Mouse (Mus musculus) liver, embryonic 14.5 days (tissue): ENCODE results near the gene Dnm1. TPM values are rescaled to one million over a fixed set of nuclear protein-coding genes. Genes with fewer than 3 reads are reported as not detected.

Experiments
- ATAC-seq: fragments of 200-750 bp; cut with Nextera tagmentation; 2 replicates; pipeline ENCODE4 v1.8.0; 2017; ENCODE audit warnings: moderate number of reproducible peaks, mild to moderate bottlenecking, moderate library complexity; ENCODE audit not compliant: insufficient read depth
- DNase-seq, 3 experiments: peaks; one replicate each; pipeline ENCODE4 v3.0.0-alpha.2; 2012 to 2013; ENCODE audit warnings: low read depth in 3 of 3, low spot score in 3 of 3
- H3K27ac ChIP-seq: fragments of 300-500 bp; sonication (generic); 2 replicates; pipeline ENCODE4 v1.5.1; 2014; ENCODE audit warnings: moderate library complexity, mild to moderate bottlenecking, control low read depth, inconsistent platforms
- H3K27me3 ChIP-seq: fragments of 300-500 bp; sonication (generic); 2 replicates; pipeline ENCODE4 v1.6.1; 2014; ENCODE audit warnings: mild to moderate bottlenecking, low read length, moderate library complexity; ENCODE audit not compliant: control insufficient read depth, insufficient read depth
- H3K36me3 ChIP-seq: fragments of 300-500 bp; sonication (generic); replicated peaks from 2 replicates; pipeline ENCODE4 v1.6.1; 2014; ENCODE audit warnings: low read depth; ENCODE audit not compliant: control insufficient read depth, insufficient read depth
- H3K4me1 ChIP-seq, 2 experiments: fragments of 200-500 bp in 1 of 2; fragments of 300-500 bp in 1 of 2; sonication (generic) in 1 of 2; replicated peaks; 2 replicates each; pipeline ENCODE4 v1.6.1; 2012 to 2014; ENCODE audit warnings: antibody characterized with exemption in 1 of 2, inconsistent platforms in 1 of 2, low read length in 1 of 2; ENCODE audit not compliant: control insufficient read depth in 2 of 2, insufficient read depth in 2 of 2
- H3K4me2 ChIP-seq: fragments of 300-500 bp; sonication (generic); 2 replicates; pipeline ENCODE4 v1.6.1; 2014; ENCODE audit warnings: low read depth, mild to moderate bottlenecking, control low read depth, moderate library complexity
- H3K4me3 ChIP-seq, 2 experiments: fragments of 200-500 bp in 1 of 2; fragments of 300-500 bp in 1 of 2; sonication (generic) in 1 of 2; 2 replicates each; pipeline ENCODE4 v1.5.1; 2012 to 2014; ENCODE audit warnings: low read depth in 2 of 2, low read length in 2 of 2, mild to moderate bottlenecking in 2 of 2, control low read depth in 1 of 2, inconsistent platforms in 1 of 2, moderate library complexity in 1 of 2; ENCODE audit not compliant: insufficient read depth in 1 of 2
- H3K9ac ChIP-seq: fragments of 300-500 bp; sonication (generic); replicated peaks from 2 replicates; pipeline ENCODE4 v1.6.1; 2014; ENCODE audit warnings: mild to moderate bottlenecking, control low read depth, moderate library complexity
- H3K9me3 ChIP-seq: fragments of 300-500 bp; sonication (generic); 2 replicates; pipeline ENCODE4 v1.6.1; 2016; ENCODE audit warnings: low read length, mixed read lengths; ENCODE audit not compliant: control insufficient read depth
- CTCF ChIP-seq: IDR thresholded peaks from 2 replicates; pipeline ENCODE4 v1.5.1; 2016; ENCODE audit warnings: antibody characterized with exemption, low read depth, control low read depth
- EP300 ChIP-seq: IDR thresholded peaks from 2 replicates; pipeline ENCODE4 v1.6.1; 2016; ENCODE audit warnings: antibody characterized with exemption, low read depth
- WGBS: fragments of 180-500 bp; shearing (Covaris S2); extraction: QIAGEN DNeasy Blood & Tissue Kit; methylation state at CpG from one replicate; pipeline ENCODE4 v1.1.7; 2014; ENCODE audit not compliant: insufficient replicate concordance; 5-methylcytosine and 5-hydroxymethylcytosine counted together
- polyA plus RNA-seq, 2 experiments: library from polyadenylated mRNA; depleted of rRNA in 1 of 2; stranded (reverse) in 1 of 2; unstranded in 1 of 2; fragments of >200 nt; fragmentation: Nextera tagmentation in 1 of 2; extraction: Ambion mirVana in 1 of 2; gene quantifications; 2 replicates each; pipeline versions ENCODE4 v1.2.1 to v1.2.3; 2012 to 2014

Dnm1 gene
- polyA plus RNA-seq, 2 experiments: 0.43 to 2.9 TPM

DNA sequence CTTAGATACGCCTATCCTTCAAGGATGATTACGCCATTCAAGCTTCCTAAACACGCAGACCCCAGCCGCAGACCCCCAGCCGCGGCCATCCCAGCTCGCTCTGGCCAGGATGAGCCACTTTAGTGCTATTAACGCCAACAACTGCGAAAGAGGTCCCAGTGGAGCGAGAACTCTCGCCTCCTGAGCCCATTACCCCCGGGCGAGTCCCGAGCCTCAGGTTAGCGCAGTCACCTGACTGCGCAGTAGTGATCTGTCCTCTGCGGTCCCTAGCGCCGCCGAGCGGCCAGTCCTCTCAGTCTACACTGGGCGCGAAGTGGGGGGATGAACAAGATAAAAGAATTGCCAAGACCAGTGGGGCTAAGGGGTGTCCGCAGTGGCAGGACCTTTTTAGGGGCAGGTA, 8.3 kb upstream of the Dnm1 start:
- Histone ChIP-seq H3K4me2 (peak overlapping the region; percentile 98), H3K36me3 (no peaks in the 10 kb centered on the region), H3K27ac (peak overlapping the region; percentile 51), H3K27me3 (no peaks in the 10 kb centered on the region), H3K9me3 (no peaks in the 10 kb centered on the region), H3K9ac (peak overlapping the region; percentile 85), H3K4me3 (peak overlapping the region; percentile 69 to 90), H3K4me1 (peaks cover 14 to 15% of the 10 kb centered on the region in 2 experiments)
- peak; percentile 66 for ATAC-seq
- TF ChIP-seq EP300 (no peak), CTCF (peak; percentile 90)
- peak; percentile 64 to 75 (median 69) for DNase-seq
- under 1% methylated on average over 24 of the region's 24 CpGs for WGBS

DNA sequence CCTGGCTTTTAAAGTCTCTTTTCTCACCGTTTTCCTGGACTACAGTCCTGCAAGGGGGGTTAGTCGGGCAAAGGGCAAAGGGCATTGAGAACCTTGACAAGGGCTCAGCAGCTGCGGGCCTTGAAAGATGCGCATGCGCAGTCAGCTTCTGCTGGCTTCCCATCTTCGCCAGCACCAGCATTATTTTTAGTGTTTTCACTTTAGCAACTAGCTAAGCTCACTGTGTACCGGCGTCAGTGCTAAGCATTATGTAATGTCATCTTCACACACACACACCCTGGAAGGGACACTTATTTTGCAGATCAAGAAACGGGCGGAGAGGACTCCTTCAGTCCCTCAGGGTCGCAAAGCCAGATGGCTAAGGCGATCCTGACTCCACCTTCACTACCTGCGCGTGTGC, 7.6 kb upstream of the Dnm1 start:
- Histone ChIP-seq H3K27me3 (no peaks in the 10 kb centered on the region), H3K27ac (peak overlapping the region; percentile 51), H3K9ac (peak overlapping the region; percentile 85), H3K4me3 (peak overlapping the region; percentile 69 to 90), H3K4me2 (peak overlapping the region; percentile 98), H3K9me3 (no peaks in the 10 kb centered on the region), H3K4me1 (peaks cover 14 to 15% of the 10 kb centered on the region in 2 experiments), H3K36me3 (no peaks in the 10 kb centered on the region)
- peak; percentile 61 to 70 (median 62) for DNase-seq
- no peak for TF ChIP-seq CTCF
- TF ChIP-seq EP300: no peak
- no peak for ATAC-seq
- WGBS: 5% methylated on average over 14 of the region's 14 CpGs

DNA sequence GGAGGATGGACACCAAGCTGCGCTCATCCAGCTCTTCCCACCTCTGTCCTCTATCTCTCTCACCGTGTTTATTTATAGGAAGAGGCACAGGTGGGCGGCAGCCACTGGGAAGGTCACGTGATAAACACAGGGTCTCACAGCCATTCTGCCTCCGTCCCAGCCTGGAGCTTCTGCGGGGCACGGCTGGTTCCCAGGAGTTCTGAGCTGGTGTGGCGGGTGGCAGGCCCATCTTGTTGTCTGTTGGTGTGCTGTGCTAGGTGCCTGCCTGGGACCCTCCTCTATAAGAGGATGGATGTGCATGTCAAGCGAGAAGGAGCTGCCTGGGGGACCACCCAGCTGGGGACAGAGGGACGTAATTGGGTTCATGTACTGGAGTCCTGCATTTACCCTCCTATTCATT, 5.2 kb upstream of the Dnm1 start:
- no peak overlapping the region for H3K27ac ChIP-seq
- WGBS: 51% methylated on average over 10 of the region's 10 CpGs
- TF ChIP-seq EP300 (no peak), CTCF (no peak)
- H3K27me3 ChIP-seq: no peaks in the 10 kb centered on the region
- ATAC-seq: no peak
- no peak overlapping the region for H3K9ac ChIP-seq
- H3K4me1 ChIP-seq: peaks cover 5 to 10% of the 10 kb centered on the region in 2 experiments; a peak in 3 of 4 replicates
- H3K9me3 ChIP-seq: no peaks in the 10 kb centered on the region
- H3K4me2 ChIP-seq: no peak overlapping the region
- H3K36me3 ChIP-seq: no peaks in the 10 kb centered on the region
- H3K4me3 ChIP-seq: no peak overlapping the region
- DNase-seq: no peak

DNA sequence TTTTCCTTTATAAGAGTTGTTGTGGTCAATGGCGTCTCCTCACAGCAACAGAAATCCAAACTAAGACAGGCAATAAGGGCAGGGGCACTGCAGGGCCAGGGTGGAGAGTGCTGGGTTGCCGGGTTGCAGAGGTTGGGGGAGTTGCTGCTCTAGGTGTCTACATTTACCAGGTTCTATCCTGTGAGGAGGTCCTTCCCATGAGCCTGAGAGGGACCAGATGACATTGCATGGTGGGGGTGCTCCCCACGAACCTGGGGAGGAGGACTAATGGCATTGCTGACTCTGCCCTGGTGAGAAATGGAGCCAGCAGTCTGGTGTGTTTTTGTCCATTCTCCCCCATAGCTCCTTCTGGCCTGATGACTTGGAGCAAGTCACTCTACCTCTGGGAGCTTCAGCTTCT, 4.6 kb upstream of the Dnm1 start:
- Histone ChIP-seq H3K4me1 (peaks cover 5 to 11% of the 10 kb centered on the region in 2 experiments; a peak in 3 of 4 replicates), H3K4me2 (no peak overlapping the region), H3K27ac (no peak overlapping the region), H3K36me3 (no peaks in the 10 kb centered on the region), H3K9me3 (no peaks in the 10 kb centered on the region), H3K9ac (no peak overlapping the region), H3K27me3 (peaks cover 3% of the 10 kb centered on the region), H3K4me3 (no peak overlapping the region)
- DNase-seq: no peak
- TF ChIP-seq CTCF: no peak
- no peak for TF ChIP-seq EP300
- WGBS: 47% methylated on average over 3 of the region's 3 CpGs
- ATAC-seq: no peak

DNA sequence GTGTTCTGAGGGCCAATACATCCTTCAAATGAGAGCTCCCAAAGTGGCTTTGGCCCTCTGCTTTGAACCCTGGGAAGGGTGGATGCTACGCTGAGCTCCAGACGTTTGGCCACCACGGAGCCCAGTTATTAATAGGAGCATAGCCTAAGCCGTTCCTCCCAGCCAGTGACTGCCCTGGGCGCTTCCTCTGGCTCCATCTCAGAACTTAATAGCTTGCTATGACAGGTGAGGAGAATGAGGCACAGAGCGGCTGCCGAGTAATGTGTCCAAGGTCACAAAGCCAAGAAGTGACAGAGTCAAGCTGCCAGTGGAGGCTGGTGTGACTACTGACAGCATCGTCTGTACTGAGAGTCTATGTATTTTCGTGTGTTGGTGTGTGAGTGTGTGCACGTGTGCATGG, 3.1 kb upstream of the Dnm1 start:
- Histone ChIP-seq H3K27me3 (peaks cover 18% of the 10 kb centered on the region), H3K9ac (no peak overlapping the region), H3K4me1 (peaks cover 2 to 6% of the 10 kb centered on the region in 2 experiments; a peak in 2 of 4 replicates), H3K36me3 (no peaks in the 10 kb centered on the region), H3K4me2 (no peak overlapping the region), H3K27ac (no peak overlapping the region), H3K9me3 (no peaks in the 10 kb centered on the region), H3K4me3 (no peak overlapping the region)
- TF ChIP-seq CTCF (no peak), EP300 (no peak)
- ATAC-seq (no peak), DNase-seq (no peak)
- WGBS: 69% methylated on average over 10 of the region's 10 CpGs
